8 mouse cellular contexts compared by ENCODE assay signal in the genomic region with DNA sequence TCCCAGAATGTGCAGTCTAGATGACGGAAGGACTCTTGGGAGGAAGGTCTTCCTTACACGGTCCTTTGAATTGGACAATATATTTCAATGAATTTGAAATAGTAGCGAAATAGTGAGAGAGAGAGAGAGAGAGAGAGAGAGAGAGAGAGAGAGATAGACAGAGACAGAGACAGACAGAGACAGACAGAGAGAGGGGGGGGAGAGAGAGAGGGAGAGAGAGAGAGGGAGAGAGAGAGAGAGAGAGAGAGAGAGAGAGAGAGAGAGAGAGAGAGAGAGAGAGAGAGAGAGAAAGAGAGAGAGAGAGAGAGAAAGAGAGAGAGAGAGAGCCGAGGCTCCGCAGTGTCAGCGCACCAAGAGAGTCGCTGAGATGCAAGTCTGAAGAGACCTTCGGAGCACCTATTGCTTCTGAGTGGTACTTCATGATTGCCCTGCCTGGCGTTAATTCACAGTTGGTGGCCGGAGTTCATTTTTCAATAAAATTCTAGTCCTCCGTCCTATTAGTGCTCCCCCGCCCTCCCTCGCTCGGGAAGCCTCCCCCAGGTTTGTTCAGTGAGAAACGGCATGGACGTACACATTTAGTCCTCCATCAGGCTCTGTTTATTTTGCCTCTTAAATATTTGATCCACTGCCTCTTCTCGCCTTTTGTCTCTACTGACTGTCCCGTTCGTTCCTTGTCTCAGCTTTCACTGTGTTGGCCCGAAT. TPM values are rescaled to one million over a fixed set of nuclear protein-coding genes. Genes with fewer than 3 reads are reported as not detected.
A peak's percentile ranks its signal among the peaks of the same experiment; 100 is the strongest.
DNase-seq lines count a peak whose midpoint lies in the region; ATAC-seq and TF ChIP-seq lines count a peak whose summit lies in the region.

No protein-coding gene starts in this region.

- peak overlapping the region; percentile 86 for H3K4me3 ChIP-seq in kidney, embryonic 15.5 days (replicated peaks)
- H3K4me3 ChIP-seq in G1E (ENCODE audit: low read depth, low read length) = peak overlapping the region; percentile 99
- peak overlapping the region; percentile 43 for H3K4me3 ChIP-seq in cortical plate, adult 2 months (ENCODE audit: insufficient read depth, low read length)
- peak overlapping the region; percentile 93 for H3K4me3 ChIP-seq in midbrain, embryonic 14.5 days (replicated peaks; ENCODE audit: low read depth, low read length)

- WGBS in kidney, embryonic 15.5 days = 20% methylated on average over 20 of the region's 20 CpGs
- WGBS in midbrain, embryonic 14.5 days = 39% methylated on average over 20 of the region's 20 CpGs

- peaks cover 9% of the 10 kb centered on the region for H3K4me1 ChIP-seq in kidney, embryonic 15.5 days
- H3K4me1 ChIP-seq in G1E (ENCODE audit: insufficient read depth, low read depth, low read length) = peaks cover 15% of the 10 kb centered on the region; the same call in 1 of the 2 replicates
- no peaks in the 10 kb centered on the region for H3K4me1 ChIP-seq in cortical plate, adult 2 months (ENCODE audit: control insufficient read depth, insufficient read depth, low read length)
- H3K4me1 ChIP-seq in midbrain, embryonic 14.5 days (ENCODE audit: control insufficient read depth, insufficient read depth, low read length) = peaks cover 11% of the 10 kb centered on the region; the same call in 1 of the 2 replicates

- peak overlapping the region; percentile 92 for H3K27ac ChIP-seq in kidney, embryonic 15.5 days
- H3K27ac ChIP-seq in cortical plate, adult 2 months (ENCODE audit: insufficient read depth, low read length) = peak overlapping the region; percentile 23; the same call in 1 of the 2 replicates
- H3K27ac ChIP-seq in midbrain, embryonic 14.5 days (replicated peaks; ENCODE audit: low read depth, low read length) = peak overlapping the region; percentile 96

- peak overlapping the region; percentile 66 for H3K4me2 ChIP-seq in kidney, embryonic 15.5 days
- H3K4me2 ChIP-seq in midbrain, embryonic 14.5 days (ENCODE audit: low read length) = peak overlapping the region; percentile 60

- H3K9me3 ChIP-seq in kidney, embryonic 15.5 days (replicated peaks) = no peaks in the 10 kb centered on the region
- no peaks in the 10 kb centered on the region for H3K9me3 ChIP-seq in G1E (replicated peaks)
- no peaks in the 10 kb centered on the region for H3K9me3 ChIP-seq in midbrain, embryonic 14.5 days (ENCODE audit: control insufficient read depth, low read length)

- TF ChIP-seq CTCF in G1E (IDR thresholded peaks at IDR 0.05; ENCODE audit: low read depth, low read length) = no peak
- no peak for TF ChIP-seq CTCF in cortical plate, adult 2 months (IDR thresholded peaks at IDR 0.05; ENCODE audit: extremely low read depth, insufficient read depth, low read length)

- H3K36me3 ChIP-seq in kidney, embryonic 15.5 days = peaks cover 19% of the 10 kb centered on the region
- peaks cover 19% of the 10 kb centered on the region for H3K36me3 ChIP-seq in G1E (replicated peaks)
- H3K36me3 ChIP-seq in midbrain, embryonic 14.5 days (ENCODE audit: control insufficient read depth, insufficient read depth, low read length) = peaks cover 18% of the 10 kb centered on the region

- H3K27me3 ChIP-seq in kidney, embryonic 15.5 days = no peaks in the 10 kb centered on the region
- 0 out of 2 replicates have a peak, but pooled peaks cover 2% of the 10 kb centered on the region for H3K27me3 ChIP-seq in G1E (ENCODE audit: insufficient read depth, low read length)
- no peaks in the 10 kb centered on the region for H3K27me3 ChIP-seq in midbrain, embryonic 14.5 days (ENCODE audit: control insufficient read depth, insufficient read depth, low read length)

- peak overlapping the region; percentile 94 for H3K9ac ChIP-seq in kidney, embryonic 15.5 days
- peak overlapping the region; percentile 98 for H3K9ac ChIP-seq in midbrain, embryonic 14.5 days (replicated peaks; ENCODE audit: low read length)

- TF ChIP-seq POLR2A in cortical plate, adult 2 months (IDR thresholded peaks at IDR 0.05; ENCODE audit: extremely low read depth, insufficient read depth, low read length) = no peak

- no peak for DNase-seq in kidney, postnatal 25 days
- peak; percentile 21 for DNase-seq in G1E (ENCODE audit: low spot score)
- DNase-seq in midbrain, embryonic 14.5 days = peak; percentile 53
- DNase-seq in left cerebral cortex, adult 9 months (ENCODE audit: low spot score in 2 of 2) = no peak
- no peak for DNase-seq in gastrocnemius, adult 8-10 months (ENCODE audit: low spot score in 2 of 2)

- no peak for ATAC-seq in kidney, embryonic 15.5 days (replicated peaks; ENCODE audit: low FRiP score)
- ATAC-seq in G1E (ENCODE audit: extremely low read depth, insufficient number of reproducible peaks, low FRiP score, poor library complexity, severe bottlenecking) = no peak; the same call in 1 of the 2 replicates
- ATAC-seq in inflammation-experienced regulatory T-cells, adult 6 months = peak; percentile 22
- no peak for ATAC-seq in midbrain, embryonic 14.5 days (ENCODE audit: low FRiP score, low TSS enrichment)

RNA-seq across cellular contexts. Expression of a gene that starts 0.5 kb away (rescaled TPM):
- 34.4 and 38.1 TPM in 2 replicates for polyA plus RNA-seq in kidney, embryonic 15.5 days (2015; fragmentation: Nextera tagmentation; extraction: Ambion mirVana)
- total RNA-seq in G1E (2014; fragmentation: Nextera tagmentation) (34.9 and 36.3 TPM in 2 replicates), G1E (2017) (45.1 and 48.8 TPM in 2 replicates)
- 3.3 and 4.1 TPM in 2 replicates for polyA plus RNA-seq in G1E (2012)
- 14.5 and 16.2 TPM in 2 replicates for polyA plus RNA-seq in cortical plate, adult 2 months (2012; rRNA removed)
- polyA plus RNA-seq in inflammation-experienced regulatory T-cells, adult 6 months (2017; shearing (Covaris generic)) = 10 to 100 TPM; 49.3 to 53.4 (median 51.0) TPM
- polyA plus RNA-seq in midbrain, embryonic 14.5 days (2014; fragmentation: Nextera tagmentation; extraction: Ambion mirVana) = 14.7 and 14.9 TPM in 2 replicates
- total RNA-seq in gastrocnemius, adult 8-10 months (2022) = 10 to 100 TPM; 11.6 to 13.1 (median 12.6) TPM

Comparison
In these comparisons a context has a peak if more than half of its experiments do, and no peak if none do; other contexts are left out.
1. H3K27ac ChIP-seq: peak in every context shown above with its lines; median percentile 96 in midbrain, embryonic 14.5 days; 92 in kidney, embryonic 15.5 days; 23 in cortical plate, adult 2 months.
2. H3K4me3 ChIP-seq: peak in every context shown above with its lines; median percentile 99 in G1E; 93 in midbrain, embryonic 14.5 days; 86 in kidney, embryonic 15.5 days; 43 in cortical plate, adult 2 months.
3. DNase-seq: peak in G1E (single experiment) and midbrain, embryonic 14.5 days (single experiment); none in kidney, postnatal 25 days (0 of 2), left cerebral cortex, adult 9 months (0 of 2) and gastrocnemius, adult 8-10 months (0 of 2).